Mouse (Mus musculus) kidney, adult 8-10 months (tissue): ENCODE data around the gene B3gnt3.
"Not testable (repeated sequence)": the region's sequence is repeated elsewhere in the genome, so short reads cannot be mapped to it uniquely, and the experiment has no call there.

Experiments
- DNase-seq, 2 experiments: peaks; one replicate each; pipeline ENCODE4 v3.0.0; 2022

Gene B3gnt3

GRCm38 (mm10) chr8:71701414-71702086 lies at the start of gene B3gnt3:
TSS of gene B3gnt3 (minus strand) at chr8:71701789.
- no peak for DNase-seq

- DNase-seq: not testable (repeated sequence)
Observed at GRCm38 (mm10) chr8:71749321-71750075, 47.9 kb upstream of the B3gnt3 start.

GRCm38 (mm10) chr8:71747082-71747481 lies 45.5 kb upstream of the B3gnt3 start:
- not testable (repeated sequence) for DNase-seq

GRCm38 (mm10) chr8:71745322-71745721 lies 43.7 kb upstream of the B3gnt3 start:
- DNase-seq: no peak

GRCm38 (mm10) chr8:71742783-71743182 lies 41.2 kb upstream of the B3gnt3 start:
- no peak for DNase-seq

GRCm38 (mm10) chr8:71741687-71742114 lies 40.1 kb upstream of the B3gnt3 start:
- no peak for DNase-seq

- no peak for DNase-seq
Observed at GRCm38 (mm10) chr8:71741226-71741625, 39.6 kb upstream of the B3gnt3 start.

- not testable (repeated sequence) for DNase-seq
Observed at GRCm38 (mm10) chr8:71738316-71738715, 36.7 kb upstream of the B3gnt3 start.

- DNase-seq: peak; percentile 39 to 67
Observed at GRCm38 (mm10) chr8:71731652-71732230, 30.2 kb upstream of the B3gnt3 start.

- DNase-seq: no peak
Observed at GRCm38 (mm10) chr8:71728826-71729620, 27.4 kb upstream of the B3gnt3 start.

- no peak for DNase-seq
Observed at GRCm38 (mm10) chr8:71728240-71728785, 26.7 kb upstream of the B3gnt3 start.

GRCm38 (mm10) chr8:71725122-71725924 lies 23.7 kb upstream of the B3gnt3 start, which contains the start of gene Fcho1:
TSS of gene Fcho1 (minus strand) at chr8:71725716.
- peak; percentile 67 to 70 for DNase-seq

GRCm38 (mm10) chr8:71724389-71724788 lies 22.8 kb upstream of the B3gnt3 start:
- DNase-seq: no peak

GRCm38 (mm10) chr8:71723047-71723551 lies 21.5 kb upstream of the B3gnt3 start:
- DNase-seq: no peak

GRCm38 (mm10) chr8:71719928-71720457 lies 18.4 kb upstream of the B3gnt3 start:
- DNase-seq: no peak

GRCm38 (mm10) chr8:71719218-71719617 lies 17.6 kb upstream of the B3gnt3 start:
- DNase-seq: no peak

- DNase-seq: no peak
Observed at GRCm38 (mm10) chr8:71718252-71718651, 16.7 kb upstream of the B3gnt3 start.

GRCm38 (mm10) chr8:71717096-71717495 lies 15.5 kb upstream of the B3gnt3 start:
- no peak for DNase-seq

GRCm38 (mm10) chr8:71716561-71717053 lies 15.0 kb upstream of the B3gnt3 start:
- DNase-seq: no peak

GRCm38 (mm10) chr8:71715531-71715930 lies 13.9 kb upstream of the B3gnt3 start:
- no peak for DNase-seq

GRCm38 (mm10) chr8:71711574-71711973 lies 10.0 kb upstream of the B3gnt3 start:
- DNase-seq: no peak
